Mouse (Mus musculus) c-Kit-negative CD71-positive TER-119-positive erythroid progenitor cells, embryonic 14.5 days (primary cell): Measurements from ENCODE around the gene Klhl18.
"Not testable (repeated sequence)": the region's sequence is repeated elsewhere in the genome, so short reads cannot be mapped to it uniquely, and the experiment has no call there.

Source experiments
- DNase-seq: peaks from one replicate; pipeline ENCODE4 v3.0.0-alpha.2; 2013; ENCODE audit warnings: low read depth, low spot score

Klhl18 gene

DNA sequence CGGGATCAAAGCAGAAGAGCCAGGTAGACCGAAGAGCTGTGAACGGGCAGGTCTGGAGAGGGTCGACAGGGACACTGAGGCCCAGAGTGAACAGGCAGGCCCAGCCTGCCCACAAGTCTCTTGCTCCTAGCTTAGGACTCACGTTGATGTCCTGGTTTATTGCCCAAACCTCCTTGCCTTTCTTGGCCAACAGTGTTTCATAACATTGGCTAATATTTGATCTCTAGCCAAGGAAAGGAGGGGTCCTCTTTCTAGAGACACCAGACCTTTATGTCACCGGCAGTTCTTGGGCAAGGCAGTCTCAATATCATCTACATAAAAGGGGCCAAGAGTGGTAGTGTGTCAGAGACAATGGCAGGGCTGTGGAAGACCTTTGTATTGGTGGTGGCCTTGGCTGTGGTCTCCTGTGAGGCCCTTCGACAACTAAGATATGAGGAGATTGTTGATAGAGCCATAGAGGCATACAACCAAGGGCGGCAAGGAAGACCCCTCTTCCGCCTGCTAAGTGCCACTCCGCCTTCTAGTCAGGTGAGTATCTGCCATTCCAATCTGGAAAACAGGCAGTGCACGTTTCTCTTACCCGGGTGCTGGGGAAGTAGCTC is 56.9 kb downstream of the Klhl18 start, which contains the start of gene Ngp:
TSS of gene Ngp (plus strand) at position 237 of the 602 bp plus-strand sequence.
- DNase-seq = no peak

DNA sequence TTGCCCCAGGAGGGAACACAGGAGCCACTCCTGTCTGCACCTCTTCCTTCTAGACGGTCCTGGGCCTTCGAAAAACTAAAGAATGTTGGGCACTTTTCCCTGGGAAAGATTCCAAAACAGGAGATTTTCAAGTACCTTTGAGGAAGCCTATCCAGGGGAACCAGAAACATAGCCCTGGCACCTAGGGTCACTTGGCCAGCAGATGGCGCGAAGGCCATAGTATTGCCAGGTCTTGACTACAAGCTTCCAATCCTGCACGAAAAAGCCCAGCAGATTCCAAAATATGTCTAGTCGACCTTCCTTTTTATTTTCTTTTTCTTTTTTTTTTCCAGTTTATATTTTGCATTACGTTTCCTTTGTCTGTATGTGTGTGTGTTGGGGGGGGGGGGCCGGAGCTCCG is 62.7 kb downstream of the Klhl18 start:
- DNase-seq = no peak

DNA sequence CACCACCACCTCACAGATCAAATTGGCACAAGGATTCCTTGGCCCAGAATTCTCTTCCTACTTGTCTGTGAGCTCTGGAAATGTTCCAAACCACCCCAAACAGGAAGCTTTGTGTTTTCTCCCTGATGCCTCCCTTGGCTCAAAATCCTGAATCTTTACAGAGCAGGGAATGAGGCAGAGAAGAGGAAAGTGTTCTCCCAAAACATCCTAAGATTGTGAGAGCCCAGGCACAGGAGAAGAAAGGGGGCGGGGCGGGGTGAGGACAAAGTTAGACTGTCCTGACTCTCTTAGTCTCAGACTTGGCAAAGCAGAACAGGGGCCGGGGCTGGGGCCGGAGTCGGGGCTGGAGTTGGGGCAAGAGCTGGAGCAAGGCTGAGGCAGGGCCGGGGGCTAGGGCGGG is 63.6 kb downstream of the Klhl18 start:
- DNase-seq = no peak

DNA sequence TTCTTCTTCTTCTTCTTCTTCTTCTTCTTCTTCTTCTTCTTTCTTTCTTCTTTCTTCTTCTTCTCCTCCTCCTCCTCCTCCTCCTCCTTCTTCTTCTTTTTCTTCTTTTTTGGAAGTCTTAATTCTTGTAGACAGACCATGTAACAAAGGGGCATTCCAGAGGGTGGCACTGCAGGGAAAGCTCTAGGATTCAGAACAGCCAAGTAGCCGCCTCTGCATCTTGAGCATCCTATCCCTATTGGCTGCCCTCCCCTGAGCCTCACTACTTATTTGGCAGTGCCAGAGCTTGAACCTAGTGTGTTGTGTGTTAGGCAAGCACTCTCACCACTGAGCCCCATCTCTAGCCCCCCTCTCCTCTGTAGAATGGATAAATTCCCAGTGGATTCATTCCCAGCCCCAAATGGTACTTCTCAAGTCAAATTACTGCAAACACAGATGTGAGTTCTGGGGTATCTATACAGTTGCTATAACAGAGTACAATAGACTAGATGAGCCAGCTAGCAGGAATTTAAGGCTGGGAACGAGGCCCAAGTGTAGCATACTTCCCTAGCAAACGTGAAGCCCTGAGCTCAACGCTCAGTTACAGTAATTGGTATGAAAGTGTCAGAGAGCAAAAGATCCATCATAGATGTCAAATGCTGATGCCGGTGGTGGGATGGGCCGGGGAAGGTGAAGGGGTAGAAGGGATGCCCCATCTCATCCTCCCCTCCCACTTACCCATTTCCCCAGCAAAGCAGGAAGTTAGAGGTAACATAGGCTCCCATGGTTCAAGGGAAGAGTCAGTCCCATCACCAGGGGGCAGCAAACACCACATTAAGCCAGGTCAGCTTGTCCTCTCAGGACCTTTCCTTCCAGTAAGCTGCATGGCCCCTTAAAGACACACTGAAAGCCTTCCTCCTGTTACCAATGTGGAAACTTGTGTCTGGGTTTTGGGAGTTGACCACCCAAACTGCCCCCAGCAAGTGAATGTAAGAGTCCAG is 65.3 kb downstream of the Klhl18 start:
- DNase-seq = peak; percentile 41

DNA sequence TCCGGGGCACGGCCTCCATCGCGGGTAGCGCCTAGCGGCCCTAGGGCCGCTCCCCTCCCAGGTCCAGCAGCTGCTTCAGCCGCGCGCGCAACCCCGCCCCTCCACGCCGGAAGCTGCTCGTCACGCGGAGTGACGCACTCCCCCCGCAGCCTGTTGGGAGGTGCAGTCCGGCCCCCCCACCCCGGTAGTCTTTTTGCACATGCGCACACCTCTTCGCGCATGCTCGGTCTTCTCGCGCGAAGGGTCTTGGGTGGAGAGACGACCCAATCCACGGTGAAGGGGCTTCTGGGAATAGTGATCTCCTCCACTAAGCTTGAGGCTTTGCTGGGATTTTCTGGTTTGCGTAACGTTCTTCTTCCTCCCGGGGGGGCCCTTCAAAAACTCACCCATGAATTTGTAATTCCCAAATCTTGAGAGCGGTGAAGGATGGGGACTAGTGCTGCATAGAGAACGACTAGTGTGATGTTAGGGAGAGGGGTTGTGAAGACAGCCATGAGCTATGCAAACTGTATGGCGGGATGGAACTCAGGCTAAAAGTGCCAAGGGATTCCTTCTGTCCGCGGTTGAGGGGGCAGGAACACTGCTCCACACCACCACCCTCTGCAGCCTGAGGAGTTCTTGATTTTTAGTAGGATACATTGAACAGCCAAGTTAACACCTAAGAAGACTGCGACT is 68.3 kb downstream of the Klhl18 start, which contains the start of gene Ptpn23:
TSS of gene Ptpn23 (minus strand) at position 115 of the 675 bp plus-strand sequence.
- DNase-seq = peak; percentile 72

DNA sequence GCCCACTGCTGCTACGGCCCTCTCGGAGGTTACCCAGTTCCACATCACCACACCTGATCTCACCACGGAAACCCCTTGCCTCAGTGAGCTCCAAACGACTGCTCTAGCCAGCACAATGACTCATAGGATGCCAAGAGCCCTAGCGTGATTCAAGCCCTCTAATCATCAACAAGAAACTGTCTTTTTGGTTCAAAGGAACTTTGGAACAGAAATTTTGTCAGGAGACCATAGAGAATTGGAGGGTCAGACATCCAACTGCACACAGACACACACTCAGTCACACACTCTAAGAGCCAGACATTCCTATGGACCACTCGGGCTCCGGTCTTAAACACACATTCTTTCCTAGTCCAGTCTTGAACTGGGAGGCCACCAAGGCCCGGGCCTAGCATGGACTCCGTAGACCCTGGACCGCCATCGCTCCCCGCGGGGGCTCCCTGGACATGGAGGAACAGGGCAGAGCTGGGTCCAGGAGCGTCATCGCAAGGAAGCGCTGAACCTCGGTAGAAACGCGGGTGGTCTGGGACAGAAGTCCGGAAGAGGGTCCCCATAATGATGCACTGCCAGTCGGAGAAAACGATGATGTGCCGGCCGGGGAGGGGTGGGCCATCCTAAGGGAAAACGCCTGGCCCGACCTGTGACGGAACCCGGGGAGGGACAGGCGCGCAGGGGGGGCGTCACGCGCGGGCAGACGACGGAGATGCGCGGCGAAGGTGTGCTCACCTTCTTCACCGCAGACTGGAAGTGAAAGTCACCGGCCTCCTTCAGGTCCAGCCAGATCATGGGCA is 69.0 kb downstream of the Klhl18 start:
- peak; percentile 15 for DNase-seq

DNA sequence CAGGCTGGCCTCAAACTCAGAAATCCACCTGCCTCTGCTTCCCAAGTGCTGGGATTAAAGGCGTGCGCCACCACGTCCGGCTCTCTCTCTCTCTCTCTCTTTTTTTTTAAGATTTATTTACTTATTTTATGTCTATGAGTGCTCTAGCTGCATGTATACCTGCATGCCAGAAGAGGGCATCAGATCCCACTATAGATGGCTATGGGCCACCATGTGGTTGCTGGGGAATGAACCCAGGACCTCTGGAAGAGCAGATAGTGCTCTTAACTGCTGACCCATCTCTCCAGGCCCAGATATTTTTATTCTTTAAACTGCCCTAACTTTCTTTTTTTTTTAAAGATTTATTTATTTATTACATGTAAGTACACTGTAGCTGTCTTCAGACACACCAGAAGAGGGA is 73.3 kb downstream of the Klhl18 start:
- not testable (repeated sequence) for DNase-seq

DNA sequence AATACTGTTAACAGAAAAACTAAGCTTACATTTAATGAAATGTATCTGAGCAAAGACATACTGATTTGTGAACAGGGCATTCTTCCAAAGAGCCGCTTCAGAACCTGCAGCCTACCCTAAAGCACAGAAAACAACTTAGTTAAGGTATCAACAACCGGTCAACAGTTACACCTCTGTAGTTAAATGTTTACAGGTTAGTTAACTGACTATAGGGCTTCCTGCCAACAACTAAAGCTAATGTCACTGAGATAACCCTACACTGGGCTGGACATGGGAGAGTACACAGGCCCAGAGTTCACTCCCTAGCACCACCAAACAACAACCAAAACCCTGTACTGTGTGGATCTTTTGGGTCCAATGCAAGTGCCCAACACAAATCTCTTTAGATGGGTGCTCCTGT is 73.8 kb downstream of the Klhl18 start:
- no peak for DNase-seq

DNA sequence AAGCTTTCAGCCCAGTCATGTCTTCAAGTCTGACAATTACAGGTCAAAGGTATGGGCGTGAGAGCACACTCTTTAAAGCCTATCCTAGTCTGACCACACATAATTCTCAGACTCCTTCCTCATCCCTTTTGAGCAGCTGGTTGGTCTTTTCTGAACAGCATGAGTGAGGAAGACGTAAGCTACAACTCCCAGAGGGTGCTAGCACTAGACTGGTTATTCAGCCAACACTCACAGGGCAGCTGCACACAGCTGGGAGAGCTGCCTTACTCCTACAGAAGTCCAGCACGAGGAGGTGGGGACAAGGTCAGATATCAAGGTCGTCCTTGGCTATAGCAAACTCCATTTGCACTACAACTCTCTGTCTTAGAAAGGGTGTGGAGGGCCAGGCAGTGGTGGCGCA is 75.8 kb downstream of the Klhl18 start:
- DNase-seq = no peak

DNA sequence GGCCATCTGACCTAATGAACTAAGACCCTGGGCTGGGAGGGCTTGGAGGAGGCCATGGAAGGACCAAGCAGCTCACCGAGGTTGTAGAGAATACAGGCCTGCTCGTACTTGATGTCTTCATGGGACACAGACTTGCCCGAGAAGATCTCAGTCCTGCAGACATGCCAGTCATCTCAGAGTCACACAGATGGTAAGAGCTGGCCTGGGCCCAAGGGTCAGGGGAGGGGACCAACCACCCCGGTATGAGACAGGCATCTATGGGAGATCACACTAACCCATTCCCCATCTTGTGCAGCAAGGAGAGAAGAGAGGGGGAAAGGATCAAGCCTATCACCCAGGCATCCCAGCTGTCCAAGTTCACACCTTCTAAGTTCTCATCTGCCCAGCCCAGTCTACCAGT is 83.2 kb downstream of the Klhl18 start:
- no peak for DNase-seq

DNA sequence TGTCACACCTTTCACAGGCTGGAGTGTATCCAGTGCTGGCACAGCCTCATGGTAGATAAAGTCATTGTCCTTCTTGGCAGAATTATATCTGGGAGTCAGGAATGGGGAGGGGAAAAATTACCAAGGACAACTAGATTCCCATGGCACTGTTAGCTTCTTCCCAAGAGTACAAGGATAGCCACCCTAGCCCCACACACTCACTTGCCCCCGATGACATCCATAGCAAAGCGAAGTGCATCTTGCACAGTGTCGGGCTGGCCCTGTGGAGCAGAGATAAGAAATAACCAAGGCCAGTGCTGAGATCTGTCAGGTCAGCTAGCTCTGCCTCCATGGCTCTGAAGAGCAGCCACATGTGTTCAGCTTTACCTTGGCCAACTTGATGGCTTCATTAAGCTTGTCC is 85.7 kb downstream of the Klhl18 start:
- DNase-seq = no peak

DNA sequence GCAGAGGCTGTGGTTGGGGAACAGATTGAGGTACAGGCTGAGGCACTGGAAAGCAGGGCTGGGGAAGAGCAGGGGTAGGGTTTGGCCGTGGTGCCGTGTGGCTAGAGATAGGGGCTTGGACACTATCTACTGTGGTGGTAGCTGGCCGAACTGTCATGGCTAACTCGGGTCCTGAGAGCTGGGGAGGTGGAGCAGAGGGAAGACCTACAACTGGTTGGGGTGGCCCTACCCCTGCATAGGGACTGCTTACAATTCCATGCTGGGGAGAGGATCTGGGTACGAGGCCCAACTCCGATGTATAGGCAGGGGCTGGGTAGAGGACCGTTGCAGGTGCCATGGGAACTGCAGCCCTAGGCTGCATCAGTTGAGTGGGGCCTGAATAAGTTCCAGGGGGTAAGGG is 88.5 kb downstream of the Klhl18 start:
- DNase-seq = no peak

DNA sequence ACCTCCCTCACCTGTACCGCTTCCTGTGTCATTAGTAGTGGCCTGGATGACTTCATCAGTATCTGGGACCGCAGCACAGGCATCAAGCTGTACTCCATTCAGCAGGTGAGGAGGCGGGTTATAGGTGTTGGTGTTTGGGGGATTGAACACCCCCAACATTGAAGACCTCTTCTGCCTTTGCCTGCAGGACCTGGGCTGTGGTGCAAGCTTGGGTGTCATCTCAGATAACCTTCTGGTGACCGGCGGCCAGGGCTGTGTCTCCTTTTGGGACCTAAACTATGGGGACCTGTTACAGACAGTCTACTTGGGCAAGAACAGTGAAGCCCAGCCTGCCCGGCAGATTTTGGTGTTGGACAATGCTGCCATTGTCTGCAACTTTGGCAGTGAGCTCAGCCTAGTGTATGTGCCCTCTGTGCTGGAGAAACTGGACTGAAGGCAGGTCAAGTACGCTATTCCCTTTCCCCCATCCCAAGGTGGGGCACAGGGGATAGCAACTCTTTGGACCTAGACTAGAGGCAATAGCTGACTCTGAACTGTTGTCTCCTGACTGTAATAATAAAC is 92.0 kb downstream of the Klhl18 start:
- DNase-seq = no peak

DNA sequence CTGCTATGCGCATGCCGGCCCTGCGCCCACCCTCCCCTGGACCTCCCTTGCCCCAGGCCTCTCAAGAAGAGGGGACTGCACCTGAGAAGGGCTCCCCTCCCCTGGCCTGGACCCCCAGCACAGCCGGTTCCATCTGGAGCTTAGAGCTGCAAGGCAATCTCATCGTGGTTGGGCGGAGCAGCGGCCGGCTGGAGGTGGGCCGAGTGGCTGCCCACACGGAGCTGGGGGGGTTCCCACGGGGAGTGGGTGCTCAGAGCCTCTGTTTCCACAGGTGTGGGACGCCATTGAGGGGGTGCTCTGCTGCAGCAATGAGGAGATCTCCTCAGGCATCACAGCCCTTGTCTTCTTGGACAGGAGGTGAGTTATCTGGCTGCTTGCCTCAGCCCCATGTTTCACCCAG is 95.2 kb downstream of the Klhl18 start:
- DNase-seq = no peak

DNA sequence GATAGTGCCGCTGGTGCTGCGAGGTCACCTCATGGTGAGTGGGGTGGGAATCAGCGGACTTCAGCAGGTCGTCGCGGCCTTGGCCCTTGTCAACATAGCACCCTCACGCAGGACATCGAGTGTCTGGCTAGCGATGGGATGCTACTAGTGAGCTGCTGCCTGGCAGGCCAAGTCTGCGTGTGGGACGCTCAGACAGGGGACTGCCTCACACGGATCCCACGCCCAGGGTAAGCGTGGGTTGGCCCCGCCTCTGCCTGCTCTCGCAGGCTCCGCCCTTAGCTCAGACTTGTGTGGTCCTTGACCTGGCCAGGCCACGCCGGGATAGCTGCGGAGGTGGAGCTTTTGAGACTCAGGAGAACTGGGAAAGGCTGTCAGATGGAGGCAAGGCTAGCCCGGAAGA is 95.8 kb downstream of the Klhl18 start:
- DNase-seq = no peak

DNA sequence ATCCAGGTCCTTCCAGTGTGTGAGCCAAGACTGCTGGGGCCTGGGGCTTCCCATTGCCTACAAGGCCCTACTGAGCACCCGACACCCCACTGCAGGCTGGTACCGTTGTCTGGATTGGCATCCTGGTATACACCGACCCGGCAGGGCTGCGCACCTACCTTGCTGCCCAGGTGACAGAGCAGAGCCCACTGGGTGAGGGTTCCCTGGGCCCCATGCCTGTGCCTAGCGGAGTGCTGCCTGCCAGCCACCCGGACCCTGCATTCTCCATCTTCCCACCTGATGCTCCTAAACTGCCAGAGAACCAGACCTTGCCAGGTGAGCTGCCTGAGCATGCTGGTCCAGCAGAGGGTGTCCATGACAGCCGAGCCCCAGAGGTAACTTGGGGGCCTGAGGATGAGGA is 97.1 kb downstream of the Klhl18 start:
- no peak for DNase-seq

DNA sequence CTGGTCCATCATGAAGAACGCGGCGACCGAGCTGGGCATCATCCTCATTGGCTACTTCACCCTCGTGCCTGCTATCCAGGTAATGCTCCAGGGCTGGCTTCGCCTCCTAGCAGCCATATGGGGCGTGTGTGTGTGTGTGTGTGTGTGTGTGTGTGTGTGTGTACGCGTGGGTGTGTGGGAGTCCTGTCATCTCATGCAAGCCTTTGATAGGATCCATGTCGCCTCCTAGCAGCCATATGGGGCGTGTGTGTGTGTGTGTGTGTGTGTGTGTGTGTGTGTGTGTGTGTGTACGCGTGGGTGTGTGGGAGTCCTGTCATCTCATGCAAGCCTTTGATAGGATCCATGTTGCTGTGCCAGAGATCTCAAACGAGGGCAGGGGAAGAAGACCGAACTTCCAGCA is 98.8 kb downstream of the Klhl18 start:
- DNase-seq = not testable (repeated sequence)
